Mouse (Mus musculus) T-cell, adult 66 days (primary cell): ENCODE data around the gene Vmn1r89. TPM values are rescaled to one million over a fixed set of nuclear protein-coding genes. Genes with fewer than 3 reads are reported as not detected.

Source experiments
- total RNA-seq, 2 experiments: library from RNA; stranded (reverse); gene quantifications; 3 replicates in 1 of 2; 4 replicates in 1 of 2; pipeline ENCODE4 v1.2.4; 2023

Vmn1r89 gene
- not detected for total RNA-seq

DNA sequence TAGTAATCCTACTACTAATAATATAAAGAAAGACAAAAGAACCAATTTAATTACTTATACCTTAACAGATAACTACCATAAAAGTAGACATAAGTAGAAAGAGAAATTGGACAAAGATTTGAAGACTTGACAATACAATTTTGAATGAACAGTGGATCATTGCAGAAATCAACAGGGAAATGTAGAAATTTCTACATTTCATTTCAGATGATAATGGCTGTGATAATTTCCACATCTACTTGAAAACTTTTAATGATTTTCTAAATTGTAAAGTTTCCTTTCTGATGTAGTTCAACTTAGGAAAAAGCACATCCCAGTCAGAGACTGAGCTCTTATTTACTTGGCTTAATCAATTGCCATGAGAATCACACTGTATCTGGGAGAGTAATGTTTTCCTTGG, at the start of gene Vmn1r89:
Vmn1r89 (plus strand) TSS at position 301 of the 400 bp plus-strand sequence.

Other genes starting within 250 kb of the Vmn1r89 start
- gene Zfp324, start 247.2 kb upstream of the Vmn1r89 start, total RNA-seq, result 1 to 10 TPM; 3.8 to 4.0 TPM
- 1 to 10 TPM; 8.4 to 10.0 TPM for gene Zfp446, start 235.2 kb upstream of the Vmn1r89 start, total RNA-seq
- 1 to 10 TPM in 1 of 2 experiments, not detected in 1; 1.9 TPM for gene Slc27a5, start 214.8 kb upstream of the Vmn1r89 start, total RNA-seq
- 100 to 1,000 TPM; 399 to 401 TPM for gene Trim28, start 213.9 kb upstream of the Vmn1r89 start, total RNA-seq
- gene Zbtb45, start 203.0 kb upstream of the Vmn1r89 start, total RNA-seq, result 10 to 100 TPM; 22.0 to 22.4 TPM
- 100 to 1,000 TPM; 118 to 133 TPM for gene Chmp2a, start 178.2 kb upstream of the Vmn1r89 start, total RNA-seq
- 100 to 1,000 TPM in 1 of 2 experiments, 10 to 100 TPM in 1; 84.0 to 106 TPM for gene Ube2m, start 174.7 kb upstream of the Vmn1r89 start, total RNA-seq
- under 1 TPM; 0.36 to 0.52 TPM for gene Mzf1, start 158.3 kb upstream of the Vmn1r89 start, total RNA-seq
- gene Vmn1r85, start 117.8 kb upstream of the Vmn1r89 start, total RNA-seq, result not detected
- gene Vmn1r86, start 93.1 kb upstream of the Vmn1r89 start, total RNA-seq, result not detected
- gene Vmn1r87, start 72.9 kb upstream of the Vmn1r89 start, total RNA-seq, result not detected
- under 1 TPM; 0.26 to 0.30 TPM for gene Vmn1r88, start 53.5 kb upstream of the Vmn1r89 start, total RNA-seq
- gene Lig1, start 64.3 kb downstream of the Vmn1r89 start, total RNA-seq, result 10 to 100 TPM; 18.0 to 23.3 TPM
- 1 to 10 TPM; 6.4 to 8.2 TPM for gene Zswim9, start 65.7 kb downstream of the Vmn1r89 start, total RNA-seq
- 1 to 10 TPM; 1.0 to 1.2 TPM for gene Pla2g4c, start 111.6 kb downstream of the Vmn1r89 start, total RNA-seq
- gene Cabp5, start 185.1 kb downstream of the Vmn1r89 start, total RNA-seq, result not detected
- gene Bsph1, start 237.8 kb downstream of the Vmn1r89 start, total RNA-seq, result not detected